Mouse (Mus musculus) fibroblast of lung, adult 2 months (primary cell): ENCODE data around the gene Itpr3.

Experiments
- DNase-seq: peaks from one replicate; pipeline ENCODE4 v3.0.0-alpha.2; 2011; ENCODE audit warnings: low read depth

Itpr3 gene

DNA sequence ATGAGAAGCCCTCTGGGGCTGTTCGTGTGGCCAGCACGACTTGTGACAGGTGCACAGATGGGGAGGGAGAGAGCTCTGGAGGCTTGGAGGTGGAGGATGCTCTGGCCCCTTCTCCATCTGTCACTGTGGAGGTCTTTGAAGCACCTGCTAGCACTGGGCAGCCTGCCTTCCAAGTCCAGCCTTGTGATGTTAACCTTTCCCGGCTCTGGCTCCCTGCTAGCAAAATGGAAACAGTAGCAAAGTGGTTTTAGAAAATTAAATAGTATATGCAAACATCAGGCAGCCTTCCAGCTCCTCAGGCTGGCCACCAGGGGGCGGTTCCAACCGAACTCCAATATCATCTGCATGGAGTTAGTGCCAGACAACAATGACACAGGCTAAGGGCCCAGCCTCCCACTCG lies 14.5 kb downstream of the Itpr3 start:
- DNase-seq: no peak

DNA sequence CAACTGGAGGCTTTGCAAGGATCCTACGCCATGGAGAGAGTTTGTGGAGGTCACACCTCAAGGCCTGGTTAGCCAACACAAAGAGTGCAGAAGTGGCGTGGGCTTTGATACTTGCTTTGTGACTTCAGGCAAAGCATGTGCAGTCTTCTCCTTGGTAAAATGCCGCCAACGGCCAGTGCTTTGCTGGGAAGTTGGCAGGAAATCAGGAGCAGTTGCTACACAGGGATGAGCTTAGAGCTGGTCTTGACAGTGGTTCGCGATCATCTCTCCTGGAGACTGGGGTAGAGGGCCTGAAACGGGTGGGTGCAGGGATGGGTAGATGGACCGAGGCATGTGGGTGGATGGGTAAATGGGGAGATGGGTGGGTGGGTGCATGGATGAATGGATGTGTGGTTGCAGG lies 15.3 kb downstream of the Itpr3 start:
- no peak for DNase-seq

DNA sequence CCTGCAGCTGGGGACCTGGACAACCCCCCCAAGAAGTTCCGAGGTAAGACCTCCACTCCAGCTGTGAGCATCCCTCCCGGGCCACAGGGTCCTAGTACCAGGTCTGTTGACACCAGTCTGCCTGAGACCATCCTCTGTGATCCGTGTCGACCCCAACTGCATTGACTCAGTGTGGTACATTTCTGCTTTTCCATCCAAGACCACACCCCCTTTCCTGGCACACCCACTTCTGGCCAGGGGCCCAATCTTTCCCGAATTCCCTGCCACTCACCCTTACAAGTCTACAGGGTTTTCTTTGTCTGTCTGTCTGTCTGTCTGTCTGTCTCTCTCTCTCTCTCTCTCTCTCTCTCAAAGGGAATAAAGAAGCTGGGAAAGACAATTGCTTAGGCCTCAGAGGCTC lies 16.0 kb downstream of the Itpr3 start:
- no peak for DNase-seq

DNA sequence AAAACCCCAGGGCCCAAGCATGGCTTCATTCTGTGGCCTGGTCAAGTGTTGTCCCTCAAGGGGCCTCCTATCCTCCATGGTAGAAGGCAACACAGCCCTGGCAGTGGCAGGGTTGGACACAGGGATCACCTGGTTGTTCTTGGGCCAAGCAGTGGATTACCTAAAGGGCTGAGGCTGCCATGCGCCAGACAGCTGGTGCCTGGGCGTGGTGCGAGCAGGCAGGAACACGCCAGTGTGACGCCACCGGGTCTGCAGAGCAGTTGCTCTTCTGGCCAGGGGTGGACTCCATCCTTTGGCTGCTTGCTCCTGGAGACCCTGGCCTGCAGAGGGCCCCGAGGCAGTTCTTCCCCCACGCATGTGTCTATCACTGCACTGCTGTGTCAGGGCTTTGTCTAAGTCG lies 16.7 kb downstream of the Itpr3 start:
- no peak for DNase-seq

DNA sequence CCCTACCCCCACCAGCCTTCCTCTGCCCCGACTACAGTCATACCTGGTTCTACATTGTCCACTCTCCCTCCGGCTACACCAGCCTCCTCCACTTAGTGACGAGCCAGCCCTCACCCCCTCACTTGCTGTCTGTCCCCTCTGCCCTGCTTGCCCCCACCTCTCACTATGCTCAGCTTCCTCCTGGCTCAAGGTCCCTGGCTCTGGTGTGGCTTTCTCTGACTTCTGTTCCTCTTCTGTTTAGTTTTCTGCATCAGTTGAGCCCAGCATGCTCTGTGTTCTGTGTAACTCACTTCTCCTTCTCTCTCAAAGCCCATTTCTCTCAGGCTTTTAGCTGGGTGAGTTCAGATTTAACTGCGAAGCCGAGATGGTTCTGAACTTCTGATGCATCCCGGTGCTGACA lies 17.1 kb downstream of the Itpr3 start:
- no peak for DNase-seq

DNA sequence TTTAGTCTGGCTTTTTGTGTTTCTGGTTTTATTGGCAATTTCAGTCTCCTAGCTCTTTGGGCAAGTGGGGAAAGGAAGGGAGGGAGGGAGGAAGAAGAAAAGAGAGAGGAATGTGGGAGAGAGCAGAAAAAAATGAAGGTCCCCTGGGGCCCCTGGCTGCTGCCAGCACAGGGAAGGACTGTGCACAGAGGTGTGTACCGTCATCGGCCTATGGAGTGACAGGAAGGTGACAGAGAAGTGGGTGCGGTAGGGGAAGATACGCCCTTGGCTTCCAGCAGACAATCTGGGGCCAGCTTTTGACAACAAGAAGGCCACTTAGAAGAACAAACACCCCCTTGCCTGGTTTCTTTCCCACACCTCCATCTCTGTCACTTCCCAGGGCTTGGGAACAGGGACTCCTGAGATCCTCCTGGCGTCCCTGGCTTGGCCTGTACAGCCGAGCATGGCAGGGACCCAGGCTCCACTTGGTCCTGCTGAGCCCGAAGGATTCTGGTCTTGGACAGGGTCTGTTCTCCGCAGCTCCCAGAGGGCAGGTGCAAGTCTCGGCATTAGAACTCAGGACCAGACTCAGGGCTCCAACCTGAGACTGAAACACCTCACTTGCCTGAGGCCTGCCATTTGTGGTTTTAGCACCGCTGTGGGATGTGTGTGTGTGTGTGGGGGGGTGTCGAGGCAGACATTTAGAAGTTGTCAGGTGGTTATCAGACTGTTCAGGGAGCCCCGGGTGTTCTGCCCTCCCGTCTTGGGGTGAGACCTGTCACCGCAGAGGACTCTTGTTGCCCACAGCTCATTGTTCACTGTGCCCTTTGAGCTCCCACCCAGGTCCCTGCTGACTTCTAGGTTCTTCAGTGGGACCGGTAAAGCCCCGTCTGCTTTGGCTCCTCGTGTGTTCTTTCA lies 18.0 kb downstream of the Itpr3 start:
- DNase-seq: no peak

DNA sequence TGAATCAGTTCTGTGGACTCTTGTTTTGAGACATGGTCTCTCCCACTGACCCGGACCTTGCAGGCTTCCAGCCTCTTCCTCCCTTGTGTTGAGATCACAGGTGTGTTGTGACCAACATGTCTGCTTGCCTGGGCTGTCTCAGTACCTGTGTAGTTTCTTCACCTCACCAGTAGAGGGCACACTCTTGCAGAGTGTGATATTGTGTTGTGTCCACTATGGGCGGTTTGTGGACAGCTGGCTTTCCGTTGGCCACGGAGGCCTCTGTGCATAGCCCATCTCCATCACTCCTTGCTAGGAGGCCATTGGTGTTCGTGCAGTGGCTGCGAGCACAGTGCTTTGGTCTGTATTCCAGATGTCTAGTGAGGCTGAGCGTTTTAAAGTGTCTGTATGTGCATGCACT lies 20.0 kb downstream of the Itpr3 start:
- no peak for DNase-seq

DNA sequence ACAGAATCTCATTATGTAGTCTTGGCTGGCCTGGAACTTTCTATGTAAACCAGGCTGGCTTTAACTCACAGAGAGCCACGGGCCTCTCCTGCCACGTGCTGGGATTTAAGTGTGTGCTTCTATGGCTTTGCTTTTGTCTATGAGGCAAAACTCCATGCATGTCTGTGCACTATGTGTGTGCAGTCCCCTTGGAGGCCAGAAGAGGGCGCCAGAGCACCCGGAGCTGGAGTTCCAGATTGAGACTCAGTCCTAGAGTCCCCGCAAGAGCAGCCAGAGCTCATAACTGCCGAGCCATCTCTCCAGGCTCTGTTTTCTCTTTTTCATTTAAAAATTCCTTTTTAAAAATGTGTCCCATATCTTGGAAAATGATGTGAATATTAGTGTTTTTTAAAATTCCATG lies 20.8 kb downstream of the Itpr3 start:
- no peak for DNase-seq

DNA sequence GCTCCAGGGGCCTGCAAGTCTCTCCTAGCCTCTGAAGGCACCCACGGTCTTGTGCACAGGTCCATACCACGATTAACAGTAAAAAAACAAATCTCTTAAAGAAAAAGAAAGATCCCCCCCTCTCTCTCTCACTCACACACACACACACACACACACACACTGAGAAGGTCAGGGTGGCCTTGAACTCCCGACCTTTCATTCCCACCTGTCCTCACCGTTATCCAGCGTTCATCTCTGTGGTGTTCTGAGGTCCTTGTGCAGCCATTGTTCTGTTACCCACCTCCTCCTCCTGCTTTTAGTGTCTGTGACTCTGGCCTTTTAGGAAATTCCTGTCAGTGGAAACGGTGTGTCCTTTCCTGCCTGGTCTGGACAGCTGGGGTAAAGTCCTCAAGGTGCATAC lies 21.4 kb downstream of the Itpr3 start:
- no peak for DNase-seq

DNA sequence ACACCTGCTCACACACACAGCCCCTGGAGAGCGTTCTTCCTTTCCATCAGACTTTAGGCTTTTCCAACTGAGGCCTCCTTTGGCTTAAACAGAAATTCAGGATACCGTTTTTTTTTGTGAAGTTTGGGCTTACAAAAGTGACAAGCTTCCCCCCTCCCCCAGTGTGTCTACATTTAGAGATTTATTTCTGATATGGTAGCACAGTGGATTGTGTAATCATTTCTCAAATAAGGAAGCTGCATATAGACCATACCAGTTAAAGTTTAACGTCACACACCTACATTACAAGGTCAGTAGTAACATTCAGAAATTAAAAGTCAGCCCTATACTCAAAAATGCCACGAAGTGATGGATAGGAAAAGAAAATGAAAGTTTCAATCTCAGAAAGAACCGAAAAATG lies 24.8 kb downstream of the Itpr3 start:
- no peak for DNase-seq

DNA sequence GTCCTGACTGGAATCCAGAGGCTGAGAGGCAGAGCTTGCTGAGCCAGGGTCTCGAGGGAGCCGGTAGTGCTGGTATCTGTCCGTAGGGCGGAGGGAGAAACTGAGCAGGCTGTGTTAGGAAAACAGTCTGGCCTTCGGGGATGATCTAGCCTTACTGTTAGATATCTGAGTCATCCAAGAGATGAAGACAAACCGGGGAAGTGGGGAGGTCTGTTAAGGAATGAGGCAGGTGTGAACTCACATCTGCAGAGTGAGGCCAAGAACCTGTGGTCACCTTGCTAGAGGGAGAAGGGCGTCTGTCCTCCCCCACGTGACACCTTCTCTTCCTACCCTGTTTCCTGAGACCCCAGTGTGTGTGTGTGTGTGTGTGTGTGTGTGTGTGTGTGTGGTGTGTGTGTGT lies 25.7 kb downstream of the Itpr3 start:
- no peak for DNase-seq

DNA sequence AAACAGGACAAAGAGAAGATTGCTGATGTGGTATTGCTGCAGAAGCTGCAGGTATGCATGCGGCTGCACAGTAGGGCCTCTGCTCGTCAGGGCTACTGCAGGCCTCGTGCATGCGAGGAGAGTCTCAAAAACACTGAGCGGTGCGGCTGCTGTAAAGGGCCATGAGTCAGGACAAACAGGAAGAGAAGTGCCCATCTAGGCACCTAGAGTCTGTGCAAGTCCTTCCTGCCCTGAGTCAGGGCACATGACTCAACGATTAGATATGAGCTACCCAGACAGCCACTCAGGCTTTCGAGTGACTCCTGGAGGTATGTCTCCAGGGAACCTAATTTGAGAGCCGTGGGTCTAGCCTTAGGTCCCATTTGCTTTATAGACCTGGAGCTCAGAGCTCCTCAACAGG lies 26.5 kb downstream of the Itpr3 start:
- no peak for DNase-seq

DNA sequence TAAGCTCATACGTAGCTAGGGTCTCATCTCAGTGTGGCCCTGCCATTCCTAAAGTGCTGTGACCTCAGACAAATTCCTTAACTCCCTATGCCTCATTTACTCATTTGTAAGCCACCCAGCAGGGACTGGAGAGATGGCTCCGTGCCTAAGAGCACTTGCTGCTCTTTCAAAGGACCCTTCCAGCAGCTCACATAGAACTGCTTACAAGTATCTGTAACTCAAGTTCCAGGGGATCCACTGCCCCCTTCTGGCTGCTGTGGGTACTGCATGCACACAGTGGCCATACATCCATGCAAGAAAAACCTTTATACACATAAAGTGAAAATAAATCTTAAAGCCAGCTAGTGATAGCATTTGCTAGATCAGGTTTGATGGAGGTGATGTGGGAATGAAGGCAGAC lies 28.6 kb downstream of the Itpr3 start:
- no peak for DNase-seq

DNA sequence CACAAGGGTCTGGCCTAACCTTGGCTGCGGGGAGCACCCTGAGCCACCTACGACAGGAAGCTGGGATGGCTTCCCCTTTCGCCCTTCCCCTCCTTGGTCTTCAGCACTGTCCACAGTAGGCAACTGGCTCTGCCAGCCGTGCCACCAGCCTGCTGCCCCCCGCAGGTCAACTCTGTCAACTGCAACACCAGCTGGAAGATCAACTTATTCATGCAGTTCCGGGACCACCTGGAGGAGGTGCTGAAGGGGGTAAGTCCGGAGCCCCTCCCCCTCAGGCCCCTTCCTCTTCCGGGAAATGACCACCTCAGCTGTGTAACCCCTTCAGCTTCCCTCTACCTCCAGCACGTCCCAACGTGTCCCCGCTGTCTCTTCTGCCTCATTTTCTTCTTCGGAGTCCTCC lies 30.3 kb downstream of the Itpr3 start:
- no peak for DNase-seq

DNA sequence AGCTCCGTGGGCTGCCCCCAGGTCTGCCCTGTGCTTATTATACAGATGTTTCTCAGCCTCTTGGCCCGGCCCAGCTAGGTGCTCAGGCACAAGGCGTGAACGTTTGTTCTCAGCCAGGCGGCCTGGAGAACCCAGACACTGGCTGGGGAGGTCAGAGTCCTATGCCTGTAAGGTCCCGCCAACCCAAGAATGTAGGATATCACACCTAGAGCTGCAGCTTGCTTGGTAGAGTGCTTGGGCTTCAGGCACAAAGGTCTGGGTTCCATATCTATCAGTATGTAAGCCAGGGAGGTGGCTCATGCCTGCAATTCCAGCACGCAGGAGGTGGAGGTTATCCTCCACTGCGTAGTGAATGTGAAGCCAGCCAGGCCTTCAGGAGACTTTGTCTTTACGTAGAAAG lies 33.0 kb downstream of the Itpr3 start:
- no peak for DNase-seq

DNA sequence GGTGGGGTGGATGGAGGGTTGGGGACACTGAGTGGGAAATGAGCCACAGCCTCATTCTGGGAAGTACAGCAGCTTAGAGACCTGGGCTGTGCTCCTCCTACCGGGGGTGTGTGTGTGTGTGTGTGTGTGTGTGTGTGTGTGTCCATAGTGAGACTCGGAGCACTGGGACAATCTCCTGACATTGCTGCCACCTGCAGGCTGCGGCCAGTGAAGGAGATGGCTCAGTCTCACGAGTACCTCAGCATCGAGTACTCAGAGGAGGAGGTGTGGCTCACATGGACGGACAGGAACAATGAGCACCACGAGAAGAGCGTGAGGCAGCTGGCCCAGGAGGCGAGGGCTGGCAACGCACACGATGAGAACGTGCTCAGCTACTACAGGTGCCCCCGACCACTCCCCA lies 38.6 kb downstream of the Itpr3 start:
- no peak for DNase-seq

DNA sequence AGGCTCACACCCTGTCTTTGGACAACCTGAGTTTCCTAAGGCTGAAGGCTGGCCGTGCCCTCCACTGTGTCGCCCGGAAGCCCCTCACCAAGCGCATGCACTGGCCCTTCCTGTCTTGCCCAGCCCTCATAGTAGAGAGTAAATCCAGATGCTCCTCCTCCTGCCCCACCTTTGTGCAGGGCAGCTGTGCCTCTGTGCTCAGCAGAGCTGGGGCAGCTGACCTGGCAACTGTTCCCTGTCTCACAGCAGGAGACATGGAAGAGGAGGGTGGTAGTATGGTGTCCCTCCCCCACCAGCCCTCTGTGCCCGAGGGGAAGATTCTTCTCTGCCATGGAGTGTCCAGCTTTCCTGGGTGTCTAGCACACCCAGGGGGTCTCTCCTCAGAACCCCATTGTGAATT lies 44.6 kb downstream of the Itpr3 start:
- no peak for DNase-seq

DNA sequence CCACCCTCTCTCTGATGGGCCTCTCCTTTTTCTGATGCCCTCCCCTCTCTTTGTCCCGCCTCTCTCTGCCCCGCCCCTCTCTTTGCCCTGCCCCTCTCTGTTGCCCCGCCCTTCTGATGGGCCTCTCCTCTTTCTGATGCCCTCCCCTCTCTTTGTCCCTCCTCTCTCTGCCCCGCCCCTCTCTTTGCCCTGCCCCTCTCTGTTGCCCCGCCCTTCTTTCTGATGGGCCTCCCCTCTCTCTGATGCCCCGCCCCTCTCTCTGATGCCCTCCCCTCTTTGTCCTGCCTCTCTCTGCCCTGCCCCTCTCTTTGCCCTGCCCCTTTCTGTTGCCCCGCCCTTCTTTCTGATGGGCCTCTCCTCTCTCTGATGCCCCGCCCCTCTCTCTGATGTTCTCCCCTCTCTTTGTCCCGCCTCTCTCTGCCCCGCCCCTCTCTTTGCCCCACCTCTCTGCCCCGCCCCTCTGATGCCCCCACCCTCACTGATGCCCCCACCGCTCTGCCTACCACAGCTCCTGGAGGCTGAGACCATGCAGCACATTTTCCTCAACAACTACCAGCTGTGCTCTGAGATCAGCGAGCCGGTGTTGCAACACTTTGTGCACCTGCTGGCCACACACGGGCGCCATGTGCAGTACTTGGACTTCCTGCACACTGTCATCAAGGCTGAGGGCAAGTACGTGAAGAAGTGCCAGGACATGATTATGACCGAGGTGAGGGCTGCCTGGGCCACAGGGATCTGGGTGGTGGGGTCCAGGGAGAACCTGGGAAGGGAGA lies 48.8 kb downstream of the Itpr3 start:
- DNase-seq: no peak

DNA sequence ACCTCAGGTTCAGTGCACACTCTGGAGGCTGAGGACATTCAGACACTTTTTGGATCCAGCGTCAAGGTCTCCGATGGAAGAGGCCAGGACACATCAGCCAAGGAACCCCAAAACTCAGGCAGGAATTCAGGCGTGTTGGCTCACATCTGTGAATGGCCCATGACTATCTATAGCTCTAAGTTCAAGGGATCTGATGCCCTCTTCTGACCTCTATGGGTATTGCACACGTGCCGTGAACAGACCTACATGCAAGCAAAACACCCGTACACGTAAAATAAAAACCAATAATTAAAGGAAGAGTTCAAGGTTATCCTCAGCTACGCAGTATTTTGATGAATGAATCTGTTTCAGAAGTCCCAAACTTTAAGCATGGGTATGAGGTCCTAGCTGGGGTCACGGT lies 49.6 kb downstream of the Itpr3 start:
- no peak for DNase-seq

DNA sequence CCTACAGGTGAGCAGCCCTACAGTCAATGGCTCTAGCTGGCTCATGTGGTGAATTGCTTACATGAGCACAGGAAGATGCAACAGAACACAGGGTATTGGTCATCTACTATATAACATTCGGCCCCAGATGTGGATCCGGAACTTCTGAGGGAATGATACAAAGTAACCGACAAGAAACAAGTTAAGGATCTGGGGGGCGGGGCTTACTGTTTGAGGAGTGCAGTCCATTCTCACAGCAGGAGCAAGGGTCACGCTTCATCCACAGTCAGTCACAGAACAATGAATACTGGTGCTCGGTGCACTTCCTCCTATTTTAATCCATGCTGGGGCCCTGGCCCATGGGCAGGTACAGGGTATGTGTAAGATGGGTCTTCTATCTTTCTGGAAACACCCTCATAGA lies 50.8 kb downstream of the Itpr3 start:
- no peak for DNase-seq

DNA sequence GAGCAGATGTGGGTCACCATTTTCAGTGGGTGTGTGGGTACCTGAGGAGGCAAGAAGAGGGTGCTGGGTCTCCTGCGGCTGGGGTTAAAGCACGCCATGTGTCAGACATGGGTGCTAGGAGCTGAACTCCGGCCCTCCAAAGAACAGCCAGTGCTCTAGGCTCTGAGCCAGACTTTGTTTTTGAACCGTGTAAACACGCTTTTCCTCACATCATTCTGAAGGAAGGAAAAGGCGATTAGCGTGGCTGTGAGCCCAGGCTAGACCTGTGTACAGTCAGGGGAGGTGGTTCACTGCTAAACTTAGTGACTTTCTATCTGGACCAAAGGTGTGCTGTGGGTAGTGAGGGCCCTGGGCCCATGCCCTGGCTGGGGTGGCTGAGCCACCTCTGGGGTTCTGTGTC lies 53.0 kb downstream of the Itpr3 start:
- no peak for DNase-seq

DNA sequence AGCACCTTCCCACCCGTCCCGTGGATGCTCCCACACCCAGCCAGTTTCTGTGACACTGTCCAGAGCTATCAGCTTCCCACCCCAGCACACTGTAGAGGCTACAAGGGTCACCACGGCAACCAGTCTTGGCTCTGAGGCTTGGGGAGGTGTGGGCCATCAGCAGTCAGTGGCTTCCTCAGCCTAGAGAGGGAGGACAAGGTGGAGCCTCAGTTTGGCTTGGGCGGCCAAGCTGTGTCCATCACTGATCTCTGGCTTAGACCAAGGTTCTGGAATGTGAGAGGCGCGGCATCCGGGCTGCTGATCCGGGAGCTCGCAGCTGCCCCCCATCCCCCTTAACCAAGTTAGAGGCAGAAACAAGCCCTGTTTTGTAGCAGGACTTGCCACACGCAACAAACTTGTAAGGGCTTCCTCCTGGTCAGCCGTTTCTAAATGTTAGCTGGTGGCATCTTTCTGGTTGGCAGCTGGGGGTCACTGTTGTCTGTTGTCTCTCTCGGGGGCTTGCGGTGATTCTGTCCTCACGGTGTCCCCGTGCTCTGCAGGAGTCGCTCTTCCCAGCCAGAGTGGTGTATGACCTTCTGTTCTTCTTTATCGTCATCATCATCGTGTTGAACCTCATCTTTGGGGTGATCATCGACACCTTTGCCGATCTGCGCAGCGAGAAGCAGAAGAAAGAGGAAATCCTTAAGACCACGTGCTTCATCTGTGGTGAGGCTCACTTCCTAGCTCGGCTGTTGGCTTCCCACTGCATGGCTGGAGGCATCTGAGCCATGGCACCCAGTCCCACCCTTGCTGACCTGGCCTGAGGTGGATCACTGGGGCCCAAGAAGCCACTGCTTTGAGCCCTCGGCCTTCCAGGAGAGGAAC lies 61.8 kb downstream of the Itpr3 start:
- no peak for DNase-seq

DNA sequence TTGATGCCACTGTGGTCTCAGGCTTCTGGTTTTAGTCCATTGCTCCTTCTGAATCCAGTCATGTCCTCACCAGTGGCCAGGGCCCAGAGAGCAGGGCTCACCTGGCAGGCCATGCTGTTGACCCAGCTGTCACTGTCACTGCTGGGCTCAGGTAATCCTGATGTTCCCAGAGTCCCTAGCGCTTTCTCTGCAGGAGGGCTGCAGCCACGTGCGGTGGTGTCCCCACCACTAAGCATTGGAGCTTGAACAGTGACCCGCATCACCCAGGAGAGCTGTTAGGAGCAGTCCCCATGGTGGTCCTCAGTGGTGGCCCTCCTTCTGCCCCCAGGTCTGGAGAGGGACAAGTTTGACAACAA lies 62.4 kb downstream of the Itpr3 start:
- no peak for DNase-seq
